Mouse (Mus musculus): ENCODE data around the gene Gcnt7.

Gcnt7 gene

DNA sequence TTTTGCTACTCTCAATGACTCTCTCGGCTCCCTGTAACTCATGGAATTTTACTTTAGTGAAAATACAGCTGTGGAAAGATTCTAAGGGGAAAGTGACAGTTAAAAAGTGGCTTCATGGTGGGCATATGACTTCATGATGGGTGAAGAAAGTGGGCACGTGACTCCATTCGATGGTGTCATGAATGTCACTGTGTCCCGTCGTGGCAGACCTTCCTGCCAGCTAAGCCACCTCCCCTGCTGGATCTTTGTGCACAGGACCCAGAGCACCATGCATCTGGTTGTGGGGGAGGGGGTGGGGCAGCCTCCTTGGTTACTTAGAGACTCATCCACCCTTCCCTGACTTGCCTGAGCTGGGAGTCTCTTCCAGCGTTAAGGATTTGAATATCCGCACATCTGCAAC, 54.2 kb downstream of the Gcnt7 start:
- DNase-seq (ENCODE audit: low spot score): no peak

DNA sequence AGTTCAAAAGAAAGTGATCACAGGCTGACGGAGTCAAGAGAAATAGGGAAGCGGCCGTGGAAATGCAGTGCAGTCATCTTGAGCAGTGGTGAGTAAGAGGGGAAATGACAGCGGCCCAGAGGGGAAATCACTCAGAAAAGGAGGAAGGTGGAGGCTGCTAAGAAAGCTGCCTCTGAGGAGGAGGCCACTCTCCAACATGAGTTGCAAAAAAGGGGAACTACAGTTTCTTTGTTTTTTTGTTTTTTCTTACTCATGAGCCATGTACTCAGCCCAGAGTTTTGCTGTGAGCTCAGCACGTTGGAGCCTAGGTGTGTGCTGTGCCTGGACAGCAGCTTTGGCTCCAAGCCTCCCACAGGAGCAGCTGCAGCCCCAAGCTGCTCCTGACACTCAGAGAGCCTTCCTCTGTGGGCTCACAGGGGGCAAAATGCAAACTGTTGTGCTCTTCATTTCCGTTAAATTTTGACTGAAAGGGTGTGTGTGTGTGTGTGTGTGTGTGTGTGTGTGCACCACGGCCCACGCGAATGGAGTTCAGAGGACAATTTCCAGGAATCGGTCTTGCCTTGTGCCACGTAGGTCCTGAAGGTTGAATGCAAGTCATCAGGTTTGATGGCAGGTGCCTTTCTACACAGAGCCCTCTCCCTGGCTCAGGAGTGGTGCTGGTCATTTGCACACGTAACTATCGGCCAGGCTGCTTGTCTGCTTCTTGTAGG, 57.1 kb downstream of the Gcnt7 start:
- DNase-seq (ENCODE audit: low spot score): no peak
